Mouse (Mus musculus): ENCODE data around the gene Serpina1f.
"Not testable (repeated sequence)": the region's sequence is repeated elsewhere in the genome, so short reads cannot be mapped to it uniquely, and the experiment has no call there.

Serpina1f gene

DNA sequence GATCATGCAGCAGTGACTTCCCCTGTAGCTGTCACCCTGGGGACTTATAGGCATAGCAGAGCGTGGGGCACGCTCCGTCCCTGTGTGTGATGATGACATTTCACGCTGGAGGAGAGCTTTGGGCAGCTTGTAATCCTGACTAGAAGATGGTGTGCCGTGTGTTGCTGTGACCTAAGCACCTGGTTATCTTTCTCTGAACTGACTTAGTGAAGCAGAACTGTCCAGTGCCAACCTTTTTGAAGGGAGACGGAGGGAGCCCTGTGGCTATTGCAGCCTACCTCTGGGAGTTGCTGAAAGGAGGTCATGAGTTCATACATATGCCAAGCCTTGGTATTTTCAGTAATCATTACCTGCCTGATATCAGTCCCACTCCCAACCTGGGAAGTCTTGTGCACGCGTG is at the start of gene Serpina1f:
Serpina1f (minus strand) TSS at position 101 of the 400 bp plus-strand sequence.
- no peak for DNase-seq (ENCODE audit: low spot score)

DNA sequence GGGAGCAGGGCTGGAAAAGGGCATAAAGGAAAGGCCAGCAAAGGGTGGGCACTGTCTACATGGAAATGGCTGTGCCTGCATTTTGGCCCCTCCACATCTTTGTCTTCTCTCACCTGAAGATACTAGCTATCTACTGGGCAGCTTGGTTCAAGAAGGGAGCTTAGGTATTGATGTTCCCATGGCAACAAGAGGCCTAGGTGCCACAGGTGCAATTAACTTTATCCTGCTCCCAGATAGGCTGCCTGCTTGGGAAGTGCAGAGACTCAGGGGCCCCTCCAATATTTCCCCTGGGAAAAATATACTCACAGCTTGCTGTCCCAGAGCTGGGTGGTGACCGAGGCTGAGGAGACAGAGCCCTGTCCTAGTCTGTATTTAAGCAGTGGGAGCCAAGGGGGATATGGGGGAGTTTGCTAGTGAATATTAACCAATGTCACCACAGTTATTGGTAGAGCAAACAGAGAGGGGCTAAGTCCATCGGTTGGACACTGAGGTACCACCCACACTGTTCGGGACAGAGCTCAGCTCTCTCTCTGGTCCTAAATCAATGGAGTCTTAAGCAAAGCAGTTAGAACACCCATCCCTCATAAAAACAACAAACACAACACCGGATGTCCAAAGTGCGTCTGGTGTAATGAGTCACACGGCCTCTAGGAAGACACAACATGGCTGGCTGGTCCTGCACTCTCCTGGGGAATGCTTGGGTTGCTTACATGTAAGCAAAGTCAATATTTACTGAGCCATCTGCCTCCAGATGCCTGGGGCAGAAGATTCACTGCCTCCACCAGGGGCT is 42.7 kb upstream of the Serpina1f start:
- not testable (repeated sequence) for DNase-seq (ENCODE audit: low spot score)

GRCm38 (mm10) chr12:103735566-103735965 is 40.2 kb upstream of the Serpina1f start:
- DNase-seq (ENCODE audit: low spot score): not testable (repeated sequence)

- DNase-seq (ENCODE audit: low spot score): not testable (repeated sequence)
These were observed 39.8 kb upstream of the Serpina1f start for GRCm38 (mm10) chr12:103735101-103735500.

DNA sequence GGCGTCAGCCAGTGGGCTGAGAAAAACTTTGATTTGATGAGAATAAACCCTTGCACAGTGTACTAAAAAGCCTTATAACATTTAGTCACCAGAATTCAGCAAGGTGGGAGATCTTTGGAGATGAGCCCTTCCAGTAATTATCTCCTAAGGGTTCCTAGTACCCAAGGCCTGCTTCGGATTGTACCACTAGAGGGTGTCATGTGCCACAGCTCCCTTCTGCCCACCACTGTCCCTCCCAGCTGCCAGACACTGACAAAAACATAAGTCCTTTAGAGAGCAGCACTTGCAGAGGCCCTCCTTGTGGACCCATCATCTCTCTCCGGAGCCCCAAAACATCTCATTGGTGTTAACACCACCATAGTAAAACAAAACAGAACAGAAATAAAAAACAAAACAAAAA is 16.2 kb upstream of the Serpina1f start:
- no peak for DNase-seq (ENCODE audit: low spot score)

DNA sequence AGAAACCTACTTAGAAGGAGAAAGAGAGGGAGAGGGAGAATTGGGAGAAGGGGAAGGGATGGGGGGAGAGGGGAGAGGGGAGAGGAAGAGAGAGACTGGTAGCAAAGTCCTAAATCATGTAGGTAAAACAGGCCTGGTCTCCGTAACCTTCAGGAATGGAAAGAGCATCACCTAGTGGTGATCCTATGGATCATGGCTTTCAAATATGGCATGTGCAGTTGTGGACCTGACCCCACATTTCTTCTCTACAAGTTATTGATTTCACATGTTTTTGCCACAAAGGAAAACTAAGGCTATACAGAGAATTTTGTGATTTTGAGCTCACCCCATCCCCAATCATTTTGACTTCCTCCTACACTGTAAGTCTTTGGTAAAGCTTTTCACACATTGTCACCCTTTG is 15.1 kb upstream of the Serpina1f start:
- DNase-seq (ENCODE audit: low spot score): no peak

DNA sequence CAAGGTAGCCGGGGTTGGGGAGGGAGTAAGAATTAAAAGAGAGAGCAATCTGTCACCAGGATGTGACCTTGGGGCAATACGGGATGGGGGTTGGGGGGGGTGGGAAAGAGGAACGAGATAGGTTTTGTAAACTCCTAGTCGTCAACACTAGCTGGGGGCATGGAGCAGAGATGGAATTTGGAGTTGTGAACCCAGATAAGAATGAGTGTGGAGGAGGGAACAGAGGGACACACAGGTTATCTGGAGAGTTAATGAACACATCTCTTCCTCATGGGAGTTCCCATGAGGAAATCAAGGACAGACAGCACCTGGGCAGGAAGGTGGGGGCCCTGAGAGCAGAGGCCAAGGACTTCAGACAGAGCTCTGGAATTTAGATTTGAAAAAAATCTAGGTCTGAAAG is 10.8 kb upstream of the Serpina1f start:
- no peak for DNase-seq (ENCODE audit: low spot score)

DNA sequence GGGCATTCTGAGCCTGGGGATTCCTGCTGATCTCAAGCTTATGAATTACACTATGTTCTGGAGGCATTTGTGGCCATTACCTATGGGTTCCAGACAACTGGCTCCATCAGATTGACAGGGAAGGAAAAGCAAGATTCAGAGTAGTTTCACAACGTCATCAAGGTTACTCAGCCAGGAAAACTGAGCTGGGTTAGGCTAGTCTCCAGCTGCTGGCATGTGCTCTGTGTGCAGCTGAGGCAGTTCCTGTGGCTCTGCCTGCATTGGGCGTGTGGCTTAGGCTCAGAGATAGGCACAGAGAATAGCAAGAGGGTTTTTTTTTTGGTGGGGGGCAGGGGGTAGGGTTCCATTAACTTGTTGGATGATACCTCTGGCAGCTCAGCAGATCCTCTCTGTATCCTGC is 10.2 kb upstream of the Serpina1f start:
- DNase-seq (ENCODE audit: low spot score): no peak

DNA sequence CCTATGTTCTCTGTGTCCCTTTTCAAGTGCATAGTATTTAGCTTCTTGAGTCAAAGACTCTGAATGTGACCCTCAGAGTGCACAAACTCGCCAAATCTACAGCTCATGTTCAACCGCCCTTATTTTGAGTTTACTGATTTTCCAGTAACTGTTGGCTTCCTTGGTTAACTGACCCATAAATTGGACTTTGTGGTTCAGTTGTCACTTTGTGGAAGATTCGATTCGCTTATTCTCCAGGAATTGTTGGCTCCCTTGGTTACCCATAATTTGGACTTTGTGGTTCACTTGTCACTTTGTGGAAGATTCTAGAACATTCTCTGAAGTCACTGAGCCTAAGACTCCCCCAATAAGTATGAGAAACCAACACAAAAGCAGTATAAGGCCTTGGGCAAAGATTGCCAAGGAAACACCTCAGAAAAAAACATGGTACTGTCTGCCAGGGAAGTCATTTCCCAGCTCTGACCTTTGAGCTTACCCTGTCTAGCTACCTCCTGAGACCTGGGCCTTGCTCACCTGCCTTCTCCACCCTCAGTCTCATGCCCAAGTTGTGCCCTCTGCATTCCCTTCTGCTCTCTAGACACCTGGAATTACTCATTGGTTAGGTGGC is 4.9 kb upstream of the Serpina1f start:
- no peak for DNase-seq (ENCODE audit: low spot score)

- DNase-seq (ENCODE audit: low spot score): no peak
These were observed 7.0 kb downstream of the Serpina1f start for GRCm38 (mm10) chr12:103688221-103688814.

GRCm38 (mm10) chr12:103687021-103687420 is 8.3 kb downstream of the Serpina1f start:
- DNase-seq (ENCODE audit: low spot score): no peak

DNA sequence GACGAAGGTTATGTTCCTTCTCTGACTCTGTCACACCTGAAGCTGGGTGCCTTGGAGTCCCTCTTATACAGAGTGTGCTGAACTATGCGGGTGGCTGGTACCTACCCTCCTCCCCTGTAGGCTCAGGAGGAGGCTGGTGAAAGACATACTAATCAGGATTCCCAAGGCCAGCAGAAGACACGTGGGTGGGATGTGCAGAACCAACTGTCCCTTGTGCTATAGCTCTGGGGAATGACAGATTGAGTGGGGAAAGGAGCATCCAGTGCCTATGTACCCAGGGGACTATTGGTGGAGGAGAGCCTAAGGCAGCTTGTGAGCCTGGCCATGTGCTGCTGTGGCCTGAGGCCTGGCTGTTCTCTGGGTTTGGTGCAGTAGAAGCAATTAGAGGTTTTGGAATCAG is 9.3 kb downstream of the Serpina1f start:
- DNase-seq (ENCODE audit: low spot score): no peak

- DNase-seq (ENCODE audit: low spot score): no peak
These were observed 9.9 kb downstream of the Serpina1f start for GRCm38 (mm10) chr12:103685386-103685785.

DNA sequence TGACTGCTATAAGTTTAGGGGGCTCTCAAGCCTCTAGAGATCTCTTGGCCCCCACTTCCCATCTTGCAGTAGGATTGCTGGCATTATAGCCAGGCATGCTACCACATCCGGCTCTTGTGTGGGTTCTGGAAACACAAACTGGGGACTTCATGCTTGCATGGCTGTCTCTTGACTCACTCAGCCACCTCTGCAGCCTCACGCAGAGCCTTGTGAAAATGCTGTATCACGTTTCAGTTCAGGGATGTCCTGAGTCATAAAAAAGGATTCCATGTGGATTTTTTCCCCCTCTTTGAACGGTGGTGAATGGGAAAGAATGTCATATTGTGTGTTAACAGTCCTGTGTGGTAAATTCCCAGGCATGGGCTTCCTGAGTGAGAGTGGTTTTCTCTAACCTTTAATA is 11.6 kb downstream of the Serpina1f start:
- no peak for DNase-seq (ENCODE audit: low spot score)

GRCm38 (mm10) chr12:103681739-103682138 is 13.6 kb downstream of the Serpina1f start:
- DNase-seq (ENCODE audit: low spot score): no peak

DNA sequence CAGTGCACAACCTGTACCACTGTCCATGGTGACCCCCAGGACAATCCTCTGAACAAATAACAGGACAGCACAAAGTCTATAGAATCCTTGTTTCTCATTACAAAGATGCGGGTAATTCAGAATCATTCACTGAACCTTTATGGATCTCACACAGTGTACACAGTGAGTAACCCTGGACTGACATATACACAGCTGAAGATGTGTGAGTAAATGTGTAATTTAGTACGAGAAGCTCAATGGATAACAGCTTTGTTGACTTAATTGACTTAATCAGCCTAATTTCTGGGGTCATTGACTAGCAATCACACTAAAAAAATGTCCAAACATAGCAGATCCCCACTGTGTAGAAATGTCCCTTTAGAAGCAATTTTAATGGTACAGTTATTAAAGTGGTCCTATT is 14.2 kb downstream of the Serpina1f start:
- no peak for DNase-seq (ENCODE audit: low spot score)

DNA sequence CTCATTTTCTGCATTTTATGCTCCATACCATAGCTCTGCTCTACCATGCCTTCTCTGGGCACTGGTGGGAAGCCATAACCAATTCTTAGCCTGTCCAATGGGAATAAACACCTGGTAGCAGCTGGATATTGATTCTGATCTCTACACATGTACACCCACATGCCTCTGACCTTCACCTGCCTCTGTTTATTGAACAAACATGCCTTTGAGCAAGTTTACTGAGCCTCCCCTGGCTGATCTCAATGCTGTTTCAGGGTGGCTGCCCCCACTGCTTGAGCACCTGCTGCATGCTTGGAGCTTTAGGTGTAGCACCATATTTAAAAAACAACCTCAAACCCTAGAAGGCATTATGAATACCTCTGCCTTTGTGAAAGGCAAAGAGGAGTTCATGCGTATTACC is 15.5 kb downstream of the Serpina1f start:
- not testable (repeated sequence) for DNase-seq (ENCODE audit: low spot score)

- no peak for DNase-seq (ENCODE audit: low spot score)
These were observed 19.3 kb downstream of the Serpina1f start, which contains the start of gene Serpina16 for GRCm38 (mm10) chr12:103676039-103676438. Gene Serpina16, minus strand, starts transcription at chr12:103676139.

DNA sequence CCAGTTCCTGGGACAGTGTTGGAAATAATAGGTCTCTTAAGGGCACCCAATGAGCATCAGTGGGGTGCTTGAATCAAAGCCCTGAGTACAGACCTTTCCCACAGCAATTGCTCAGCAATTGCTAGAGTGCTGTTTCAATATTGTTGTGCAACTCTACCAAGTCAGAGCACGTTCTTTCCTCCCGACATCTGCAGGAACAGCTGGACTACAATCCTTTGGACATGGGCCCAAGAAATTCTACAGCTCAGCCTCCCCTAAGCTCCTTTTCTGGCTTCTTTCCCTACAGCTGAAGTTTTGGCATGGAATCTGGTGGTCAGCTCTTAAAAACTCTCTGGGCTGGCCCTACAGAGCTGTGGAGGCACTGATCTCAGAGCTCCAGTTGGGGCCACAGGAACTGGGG is 22.1 kb downstream of the Serpina1f start:
- no peak for DNase-seq (ENCODE audit: low spot score)

DNA sequence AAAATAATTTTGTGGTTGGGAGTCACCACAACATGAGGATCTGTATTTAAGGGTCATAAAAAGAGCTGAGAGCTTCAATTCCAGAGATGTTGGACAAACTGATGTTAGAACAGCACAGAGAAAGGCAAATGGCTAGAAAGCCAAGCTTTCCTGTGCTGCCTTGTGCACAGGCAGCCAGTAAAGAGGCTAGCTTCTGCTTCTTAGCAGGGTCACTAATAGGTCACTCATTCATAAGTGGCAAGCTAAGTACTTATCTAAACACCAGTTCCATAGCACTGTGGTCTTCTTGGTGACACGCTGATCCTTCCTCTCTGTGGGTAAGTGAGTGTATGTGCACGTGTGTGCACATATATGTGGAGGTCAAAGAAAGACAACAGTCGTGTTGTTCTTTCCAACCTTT is 23.8 kb downstream of the Serpina1f start:
- DNase-seq (ENCODE audit: low spot score): no peak

- no peak for DNase-seq (ENCODE audit: low spot score)
These were observed 24.4 kb downstream of the Serpina1f start for GRCm38 (mm10) chr12:103670964-103671363.

GRCm38 (mm10) chr12:103670344-103670743 is 25.0 kb downstream of the Serpina1f start:
- DNase-seq (ENCODE audit: low spot score): no peak

- no peak for DNase-seq (ENCODE audit: low spot score)
These were observed 30.0 kb downstream of the Serpina1f start for GRCm38 (mm10) chr12:103665286-103665685.

Measured in c-Kit-positive CD71-positive TER-119-positive erythroid progenitor cells, embryonic 14.5 days (primary cell).